Mouse (Mus musculus) cerebellum, postnatal 36 days (tissue): Measurements from ENCODE around the gene Nfkbib.

ENCODE experiments used
- DNase-seq, 2 experiments: peaks; one replicate each; pipeline ENCODE4 v3.0.0; 2021 to 2022; ENCODE audit warnings: mixed read lengths in 2 of 2

Gene Nfkbib

DNA sequence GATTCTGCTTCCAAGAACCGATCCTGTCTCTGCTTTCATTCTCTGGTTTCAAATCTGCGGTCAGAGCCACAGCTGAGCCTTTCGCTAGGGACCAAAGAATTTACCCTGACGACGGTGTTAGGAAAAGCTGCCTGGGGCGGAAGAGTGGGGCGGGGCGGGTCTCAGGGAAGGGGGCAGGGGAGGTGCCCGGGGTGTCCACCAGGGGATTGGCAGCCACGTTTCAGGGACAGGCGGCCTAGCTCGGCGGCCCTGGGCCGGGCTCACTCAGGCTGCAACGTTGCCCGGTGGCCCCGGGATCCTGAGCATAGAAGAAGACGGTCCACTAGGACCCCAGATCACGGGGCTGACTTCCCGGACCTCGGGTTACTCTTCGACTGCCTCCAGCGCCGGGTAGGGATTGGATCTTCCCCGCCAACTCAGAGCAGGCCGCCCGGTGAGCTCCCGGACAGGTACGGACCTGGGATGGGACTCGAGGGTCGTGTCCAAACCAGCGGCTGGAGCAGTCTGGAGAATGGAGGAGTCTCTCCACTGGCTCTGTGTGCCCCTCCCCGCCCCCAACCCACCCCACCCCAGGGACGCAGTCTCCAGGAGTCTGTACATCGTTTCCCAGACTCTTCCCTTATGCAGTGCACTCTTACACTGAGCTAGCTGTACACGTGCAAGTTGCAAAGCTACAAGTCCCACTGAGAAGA lies 50.6 kb downstream of the Nfkbib start, which contains the start of gene Fbxo17:
Gene Fbxo17, plus strand, starts transcription at position 215 of the 692 bp plus-strand sequence.
- DNase-seq, result peak; percentile 43 to 46

DNA sequence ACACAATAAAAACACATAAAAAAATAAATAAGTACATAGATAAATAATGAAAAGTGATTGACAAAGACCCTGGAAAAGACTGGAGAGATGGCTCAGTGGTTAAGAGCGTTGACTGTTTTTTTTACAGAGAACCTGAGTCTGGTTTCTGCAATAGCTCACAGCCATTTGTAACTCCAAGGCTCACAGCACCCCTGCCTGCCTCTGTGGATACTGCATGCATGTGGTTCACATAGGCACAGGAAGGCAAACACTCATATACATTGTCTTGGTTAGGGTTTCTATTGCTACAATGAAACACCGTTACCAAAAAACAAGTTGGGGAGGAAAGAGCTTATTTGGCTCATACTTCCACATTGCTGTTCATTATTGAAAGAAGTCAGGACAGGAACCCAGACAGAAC lies 51.7 kb downstream of the Nfkbib start:
- DNase-seq, result no peak

DNA sequence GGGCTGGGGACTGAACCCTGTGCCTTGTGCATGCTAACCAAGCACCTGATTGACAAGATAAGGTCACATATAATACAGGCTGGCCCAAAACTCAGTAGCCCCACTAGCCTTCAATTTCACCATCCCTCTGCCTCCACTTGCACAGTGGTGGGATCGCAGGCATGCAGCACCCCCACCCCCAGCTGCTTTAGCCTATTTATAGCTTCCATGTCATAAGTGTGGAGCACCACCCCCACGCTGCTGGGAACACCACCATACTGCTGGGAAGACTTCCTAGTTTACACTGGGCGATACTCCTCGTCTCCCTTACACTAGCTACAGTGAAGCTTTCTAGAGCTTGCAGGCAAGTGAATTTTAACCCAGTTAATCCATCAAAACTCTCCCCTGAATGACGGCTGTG lies 52.6 kb downstream of the Nfkbib start:
- no peak for DNase-seq

DNA sequence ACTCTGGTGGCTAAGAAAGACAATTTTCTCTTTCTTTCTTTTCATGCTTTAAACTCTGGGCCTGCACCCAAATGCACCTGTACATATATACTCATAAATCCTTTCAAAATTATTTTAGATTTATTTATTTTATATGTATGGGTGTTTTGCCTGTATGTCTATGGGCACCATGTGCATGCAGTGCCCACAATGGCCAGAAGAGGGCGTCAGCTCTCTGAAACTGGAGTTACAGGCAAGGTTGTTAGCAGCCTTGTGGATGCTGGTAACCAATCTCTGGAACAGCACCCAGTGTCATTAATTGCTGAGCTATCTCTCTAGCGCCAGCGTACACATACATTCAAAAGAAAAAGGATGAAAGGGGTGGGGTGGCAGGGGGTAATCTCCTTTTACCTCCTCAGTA lies 56.4 kb downstream of the Nfkbib start:
- no peak for DNase-seq

DNA sequence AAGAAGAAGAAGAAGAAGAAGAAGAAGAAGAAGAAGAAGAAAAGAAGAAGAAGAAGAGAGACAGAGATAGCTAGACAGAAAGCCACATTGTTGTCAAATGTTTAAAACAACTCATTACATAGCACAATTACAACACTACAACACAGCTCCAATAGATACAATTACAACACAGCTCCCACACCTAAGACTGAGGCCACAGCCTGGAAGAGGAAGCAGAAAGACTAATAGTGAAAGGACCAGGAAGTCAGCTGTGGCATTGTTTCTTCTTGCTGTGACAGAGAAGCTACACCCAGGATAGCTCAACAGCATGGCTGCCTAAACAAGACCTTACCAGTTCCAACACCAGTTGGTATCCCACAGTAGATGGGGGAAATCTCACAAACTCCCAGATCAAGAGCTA lies 57.9 kb downstream of the Nfkbib start:
- DNase-seq, result no peak
